Mouse (Mus musculus) ZHBTc4 (cell line): ENCODE results near the gene Irs1.

ENCODE experiments used
- DNase-seq: peaks from one replicate; pipeline ENCODE4 v3.0.0-alpha.2; 2011; ENCODE audit warnings: low read depth, low spot score

The Irs1 gene

DNA sequence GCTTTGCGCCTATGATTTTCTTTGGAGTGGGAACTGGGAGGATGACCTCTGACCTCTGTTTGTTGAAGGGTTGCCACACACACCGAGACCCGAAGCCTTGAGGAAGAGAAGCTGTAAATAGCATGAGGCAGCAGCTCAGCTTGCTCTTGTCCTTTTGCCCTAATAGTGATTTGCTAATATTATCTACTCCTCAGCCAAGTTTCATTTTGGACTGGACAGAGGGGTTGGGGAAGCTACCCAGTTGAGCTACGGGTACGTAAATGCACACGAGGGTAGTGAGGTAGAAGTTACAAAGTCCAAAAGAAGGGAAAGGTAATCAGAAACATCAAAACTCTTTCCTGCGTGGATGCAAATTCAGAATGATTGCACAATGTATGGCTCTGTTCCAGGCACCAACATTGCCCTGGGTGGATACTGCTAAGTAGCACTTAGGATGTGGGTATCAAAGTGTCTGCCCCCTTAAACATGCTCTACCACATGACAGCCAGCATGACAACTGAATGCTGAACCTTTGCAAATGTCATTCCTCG is 107.2 kb downstream of the Irs1 start:
- DNase-seq, result no peak
